Mouse (Mus musculus) liver, embryonic 12.5 days (tissue): ENCODE data around the gene Nin. TPM values are rescaled to one million over a fixed set of nuclear protein-coding genes. Genes with fewer than 3 reads are reported as not detected.

Experiments used
- ATAC-seq: fragments of 200-750 bp; cut with Nextera tagmentation; 2 replicates; pipeline ENCODE4 v1.8.0; 2017; ENCODE audit warnings: moderate number of reproducible peaks, mild to moderate bottlenecking, moderate library complexity
- H3K27ac ChIP-seq: fragments of 300-500 bp; sonication (generic); 2 replicates; pipeline ENCODE4 v1.5.1; 2016; ENCODE audit warnings: mild to moderate bottlenecking
- H3K27me3 ChIP-seq: fragments of 300-500 bp; sonication (generic); replicated peaks from 2 replicates; pipeline ENCODE4 v1.6.1; 2016; ENCODE audit warnings: mild to moderate bottlenecking, moderate library complexity
- H3K36me3 ChIP-seq: fragments of 300-500 bp; sonication (generic); 2 replicates; pipeline ENCODE4 v1.6.1; 2016; ENCODE audit warnings: mild to moderate bottlenecking, moderate library complexity
- H3K4me1 ChIP-seq: fragments of 300-500 bp; sonication (generic); 2 replicates; pipeline ENCODE4 v1.6.1; 2016
- H3K4me2 ChIP-seq: fragments of 300-500 bp; sonication (generic); 2 replicates; pipeline ENCODE4 v1.6.1; 2016; ENCODE audit warnings: mild to moderate bottlenecking, moderate library complexity
- H3K4me3 ChIP-seq: fragments of 300-500 bp; sonication (generic); 2 replicates; pipeline ENCODE4 v1.5.1; 2016; ENCODE audit warnings: mild to moderate bottlenecking, moderate library complexity
- H3K9ac ChIP-seq: fragments of 300-500 bp; sonication (generic); 2 replicates; pipeline ENCODE4 v1.6.1; 2016; ENCODE audit warnings: mild to moderate bottlenecking, moderate library complexity
- H3K9me3 ChIP-seq: fragments of 300-500 bp; sonication (generic); replicated peaks from 2 replicates; pipeline ENCODE4 v1.6.1; 2016; ENCODE audit warnings: mild to moderate bottlenecking, moderate library complexity
- WGBS: fragments of 180-500 bp; shearing (Covaris S2); methylation state at CpG from one replicate; pipeline ENCODE4 v1.1.7; 2016; ENCODE audit not compliant: insufficient replicate concordance; 5-methylcytosine and 5-hydroxymethylcytosine counted together
- polyA plus RNA-seq: library from polyadenylated mRNA; unstranded; fragments of >200 nt; fragmentation: Nextera tagmentation; extraction: Ambion mirVana; gene quantifications from 2 replicates; pipeline ENCODE4 v1.2.1, GENCODE M21; 2016

Gene Nin
- polyA plus RNA-seq, 1 experiment from 2014 or later, result 4.0 TPM

DNA sequence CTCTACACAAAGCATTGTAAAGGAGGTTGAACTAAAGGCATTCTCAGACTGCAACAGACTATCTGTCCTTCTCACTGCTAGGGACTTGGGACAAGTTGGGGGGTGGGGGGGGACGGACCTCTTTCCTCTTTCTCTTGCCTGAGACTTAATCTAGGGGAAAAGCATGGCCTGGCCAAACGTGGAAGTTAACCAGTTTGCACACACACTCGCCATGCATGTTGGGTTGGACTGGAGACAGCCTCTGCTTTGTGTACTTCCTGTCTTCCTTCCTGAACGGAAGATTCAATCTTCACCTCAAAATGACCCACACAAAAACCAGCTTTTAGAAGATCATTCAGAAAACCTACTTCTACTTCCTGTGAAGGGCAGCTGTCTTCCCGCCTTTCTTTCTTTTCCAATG is 11.7 kb downstream of the Nin start:
- Histone ChIP-seq H3K9ac (no peak overlapping the region), H3K27me3 (no peaks in the 10 kb centered on the region), H3K4me2 (no peak overlapping the region), H3K27ac (no peak overlapping the region), H3K36me3 (peaks cover 10% of the 10 kb centered on the region; the same call in 1 of the 2 replicates), H3K4me1 (peaks cover 5% of the 10 kb centered on the region; the same call in 1 of the 2 replicates), H3K4me3 (no peak overlapping the region), H3K9me3 (no peaks in the 10 kb centered on the region)
- 45% methylated on average over 5 of the region's 5 CpGs for WGBS
- ATAC-seq, result no peak

DNA sequence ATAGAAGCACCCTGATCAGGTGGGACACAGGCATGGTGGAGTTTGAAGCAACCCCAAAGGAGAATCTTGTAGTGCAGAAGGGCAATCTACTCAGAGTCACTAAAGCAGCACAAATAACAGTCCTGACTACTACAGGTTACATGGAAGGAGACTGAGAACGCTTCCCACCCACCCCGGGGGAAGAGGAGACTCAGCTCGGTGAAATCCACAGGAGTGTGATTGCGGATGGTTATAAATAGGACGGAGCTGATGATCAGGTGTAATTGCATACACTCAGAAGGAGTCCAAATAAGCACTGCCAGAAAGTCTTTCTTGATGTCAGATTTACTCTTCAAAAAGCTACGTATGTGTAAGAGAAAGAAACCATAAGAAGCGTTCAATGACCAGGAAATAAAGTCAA is 15.6 kb downstream of the Nin start:
- no peaks in the 10 kb centered on the region; the same call in 1 of the 2 replicates for H3K4me1 ChIP-seq
- no peaks in the 10 kb centered on the region for H3K9me3 ChIP-seq
- H3K4me2 ChIP-seq, result no peak overlapping the region
- 85% methylated on average over 7 of the region's 7 CpGs for WGBS
- H3K9ac ChIP-seq, result no peak overlapping the region
- ATAC-seq, result no peak
- H3K4me3 ChIP-seq, result no peak overlapping the region
- peaks cover 10% of the 10 kb centered on the region; the same call in 1 of the 2 replicates for H3K36me3 ChIP-seq
- H3K27me3 ChIP-seq, result no peaks in the 10 kb centered on the region
- H3K27ac ChIP-seq, result no peak overlapping the region

DNA sequence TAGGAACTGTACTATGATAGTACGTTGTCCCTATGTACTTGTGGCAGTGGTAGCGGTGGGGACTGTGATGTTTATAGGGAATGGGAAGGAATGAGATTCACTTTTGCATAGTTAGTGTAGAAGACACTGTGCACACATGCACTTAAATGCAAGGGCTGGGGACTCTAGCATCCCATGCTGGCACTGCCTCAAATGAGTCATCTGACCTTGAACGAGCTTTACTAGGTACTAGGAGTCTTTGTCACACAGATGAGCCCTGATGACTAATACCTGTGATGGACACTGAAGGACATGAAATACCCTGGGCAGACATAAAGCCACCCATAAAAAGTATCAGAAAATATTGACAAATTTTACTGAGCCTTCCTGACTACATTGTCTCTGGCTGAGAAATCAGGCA is 16.2 kb downstream of the Nin start:
- Histone ChIP-seq H3K4me3 (no peak overlapping the region), H3K27ac (no peak overlapping the region), H3K9me3 (no peaks in the 10 kb centered on the region), H3K9ac (no peak overlapping the region), H3K36me3 (peaks cover 10% of the 10 kb centered on the region; the same call in 1 of the 2 replicates), H3K4me2 (no peak overlapping the region), H3K27me3 (no peaks in the 10 kb centered on the region), H3K4me1 (no peaks in the 10 kb centered on the region)
- no peak for ATAC-seq
- WGBS, result 75% methylated on average over 3 of the region's 3 CpGs

DNA sequence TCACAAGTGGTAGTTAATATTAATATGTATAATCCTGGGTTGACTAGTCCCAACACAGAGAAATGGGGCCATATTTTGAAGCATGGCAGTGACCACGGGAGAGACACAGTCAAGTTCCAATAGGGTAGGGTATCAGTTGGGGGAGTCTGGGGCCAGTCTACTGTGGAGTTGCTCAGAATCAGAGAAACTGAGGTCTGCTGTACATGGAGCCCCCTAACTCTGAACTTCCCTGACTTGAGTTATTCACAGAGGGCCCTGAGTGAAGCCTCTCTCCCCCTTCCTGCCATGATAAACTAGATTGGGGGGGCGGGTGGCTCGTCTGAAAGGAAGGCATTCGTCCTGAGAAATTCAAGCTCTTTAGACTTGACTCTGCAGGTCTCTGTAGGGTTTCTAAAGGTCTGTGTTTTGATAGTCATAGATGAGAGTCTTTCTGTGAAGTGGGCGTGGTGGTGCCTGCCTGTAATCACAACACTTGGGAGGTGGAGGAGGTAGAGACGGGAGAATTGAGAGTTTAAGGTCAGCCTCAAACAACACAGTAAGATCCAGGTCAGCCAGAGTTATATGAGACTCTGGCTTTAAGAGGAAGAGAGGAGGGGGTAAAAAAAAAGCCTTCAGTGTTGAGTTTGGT is 20.1 kb downstream of the Nin start:
- Histone ChIP-seq H3K4me2 (no peak overlapping the region), H3K9me3 (0 out of 2 replicates have a peak, but pooled peaks cover 3% of the 10 kb centered on the region), H3K4me3 (no peak overlapping the region), H3K4me1 (no peaks in the 10 kb centered on the region), H3K36me3 (peaks cover 4% of the 10 kb centered on the region; the same call in 1 of the 2 replicates), H3K27me3 (no peaks in the 10 kb centered on the region), H3K9ac (no peak overlapping the region), H3K27ac (no peak overlapping the region)
- ATAC-seq, result no peak
- whole genome bisulfite sequencing, result 61% methylated on average over 6 of the region's 6 CpGs

DNA sequence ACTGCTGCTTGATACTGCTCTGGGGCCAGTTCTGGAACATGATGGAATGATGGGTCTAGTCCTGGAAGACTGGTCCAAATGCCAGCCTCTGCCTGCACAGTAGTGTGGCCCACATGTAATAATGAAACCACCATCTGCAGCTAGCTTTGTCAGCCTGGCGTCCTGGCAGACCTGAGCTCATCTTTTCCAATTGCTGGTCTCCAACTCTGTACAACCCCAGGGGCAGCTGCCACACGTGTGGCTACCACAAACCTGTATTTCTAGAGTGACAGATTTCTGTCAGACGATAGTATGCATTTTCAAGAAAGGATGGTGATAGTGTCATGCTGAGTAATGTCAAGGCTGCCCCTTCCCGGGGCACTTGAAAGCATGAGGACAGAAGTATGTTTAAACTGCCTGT is 25.2 kb downstream of the Nin start:
- Histone ChIP-seq H3K4me1 (no peaks in the 10 kb centered on the region), H3K9ac (no peak overlapping the region), H3K4me3 (no peak overlapping the region), H3K9me3 (0 out of 2 replicates have a peak, but pooled peaks cover 3% of the 10 kb centered on the region), H3K27me3 (no peaks in the 10 kb centered on the region), H3K4me2 (no peak overlapping the region), H3K27ac (no peak overlapping the region), H3K36me3 (peaks cover 13% of the 10 kb centered on the region; the same call in 1 of the 2 replicates)
- no peak for ATAC-seq
- 62% methylated on average over 4 of the region's 4 CpGs for WGBS

DNA sequence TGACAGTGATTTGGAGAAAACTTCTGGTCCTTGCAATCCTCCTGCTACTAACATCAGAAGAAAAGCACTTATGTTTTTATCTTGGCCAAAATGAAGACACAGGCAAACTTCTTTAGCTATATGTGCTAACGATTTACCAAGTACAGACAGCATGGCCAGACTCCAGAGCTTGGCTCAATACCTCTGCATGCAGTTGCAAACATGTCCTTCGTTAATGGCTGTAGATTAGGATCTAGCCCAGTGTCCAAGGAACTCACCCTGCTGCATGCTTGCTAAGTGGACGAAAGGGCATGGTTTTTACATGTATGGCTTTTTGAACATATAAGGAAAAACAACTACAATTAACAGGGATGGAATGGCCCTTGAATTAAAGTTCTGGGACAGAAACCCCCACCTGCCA is 28.2 kb downstream of the Nin start:
- Histone ChIP-seq H3K27me3 (no peaks in the 10 kb centered on the region), H3K4me1 (no peaks in the 10 kb centered on the region), H3K27ac (no peak overlapping the region), H3K9me3 (no peaks in the 10 kb centered on the region), H3K4me2 (no peak overlapping the region), H3K9ac (no peak overlapping the region), H3K36me3 (peaks cover 13% of the 10 kb centered on the region; the same call in 1 of the 2 replicates), H3K4me3 (no peak overlapping the region)
- WGBS, result 59% methylated on average over 3 of the region's 3 CpGs
- no peak for ATAC-seq

DNA sequence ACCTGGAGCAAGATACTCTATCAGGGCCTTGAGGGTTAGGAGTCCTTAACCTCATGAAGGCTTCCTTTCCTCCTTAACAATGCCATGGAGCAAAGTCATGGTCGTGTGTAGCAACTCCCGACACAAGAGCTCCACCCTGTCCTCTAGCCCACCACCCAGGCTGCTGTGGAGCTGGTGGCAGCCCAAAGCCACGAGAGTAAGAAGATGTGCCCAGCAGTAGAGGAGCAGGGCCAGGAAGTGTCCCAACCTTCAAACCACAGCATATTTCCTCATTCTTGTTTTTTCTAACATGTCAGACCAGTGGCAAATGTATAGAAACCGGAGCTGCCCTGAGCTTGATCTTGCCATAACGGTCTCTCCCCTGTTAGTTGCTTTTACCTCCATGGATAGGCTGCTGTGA is 29.3 kb downstream of the Nin start:
- WGBS, result 48% methylated on average over 5 of the region's 5 CpGs
- Histone ChIP-seq H3K36me3 (peaks cover 10% of the 10 kb centered on the region; the same call in 1 of the 2 replicates), H3K4me1 (no peaks in the 10 kb centered on the region), H3K27me3 (no peaks in the 10 kb centered on the region), H3K27ac (no peak overlapping the region), H3K9ac (no peak overlapping the region), H3K9me3 (no peaks in the 10 kb centered on the region), H3K4me2 (no peak overlapping the region), H3K4me3 (no peak overlapping the region)
- ATAC-seq, result no peak

DNA sequence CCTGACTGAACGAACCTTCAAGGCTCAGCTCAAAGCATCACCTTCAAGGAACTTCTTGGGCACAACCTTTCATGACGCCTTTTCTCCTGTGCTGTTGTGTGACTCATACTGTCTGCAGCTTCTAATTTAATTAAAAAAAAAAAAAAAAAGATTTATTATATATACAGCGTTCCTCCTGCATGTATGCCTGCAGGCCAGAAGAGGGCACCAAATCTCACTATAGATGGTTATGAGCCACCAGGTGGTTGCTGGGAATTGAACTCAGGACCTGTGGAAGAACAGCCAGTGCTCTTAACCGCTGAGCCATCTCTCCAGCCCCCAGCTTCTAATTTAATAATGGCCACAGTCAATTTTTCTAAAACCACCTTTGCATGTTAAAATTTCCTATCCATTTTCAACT is 29.8 kb downstream of the Nin start:
- H3K9me3 ChIP-seq, result no peaks in the 10 kb centered on the region
- no peak overlapping the region for H3K9ac ChIP-seq
- no peak overlapping the region for H3K4me3 ChIP-seq
- WGBS, result 75% methylated on average over 4 of the region's 4 CpGs
- H3K4me2 ChIP-seq, result no peak overlapping the region
- H3K4me1 ChIP-seq, result no peaks in the 10 kb centered on the region
- H3K27ac ChIP-seq, result no peak overlapping the region
- H3K36me3 ChIP-seq, result peaks cover 10% of the 10 kb centered on the region; the same call in 1 of the 2 replicates
- no peaks in the 10 kb centered on the region for H3K27me3 ChIP-seq
- ATAC-seq, result no peak

DNA sequence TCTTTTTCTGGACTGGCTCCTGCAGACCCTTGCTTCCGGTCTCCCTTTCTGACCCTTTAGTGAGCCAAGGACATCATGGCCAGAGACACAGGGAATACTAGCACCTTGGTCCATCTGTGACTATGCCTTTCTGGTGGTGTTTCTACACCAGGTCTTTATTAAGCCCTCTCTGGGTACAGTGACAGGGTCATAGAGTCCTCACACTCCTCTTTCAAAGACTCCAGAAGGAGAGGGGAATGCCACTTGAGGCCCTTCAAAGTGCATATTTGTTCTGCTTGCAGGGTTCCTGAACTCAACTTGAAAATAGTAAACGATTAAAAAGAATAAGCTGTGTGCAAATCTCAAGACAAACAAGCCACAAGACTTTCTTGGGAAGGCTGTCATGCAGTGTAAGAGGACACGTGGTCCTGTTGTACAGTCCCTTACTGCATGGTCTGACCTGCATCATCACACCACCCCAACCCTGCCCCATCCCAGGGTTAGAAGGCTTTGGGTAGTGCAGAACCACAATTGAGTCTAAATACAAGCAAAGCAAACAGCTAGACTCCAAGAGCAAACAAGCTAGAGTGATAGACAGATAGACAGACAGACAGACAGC is 30.5 kb downstream of the Nin start:
- 66% methylated on average over 3 of the region's 3 CpGs for WGBS
- no peaks in the 10 kb centered on the region for H3K9me3 ChIP-seq
- H3K27ac ChIP-seq, result no peak overlapping the region
- no peak overlapping the region for H3K4me3 ChIP-seq
- no peaks in the 10 kb centered on the region for H3K4me1 ChIP-seq
- no peak for ATAC-seq
- no peak overlapping the region for H3K4me2 ChIP-seq
- H3K27me3 ChIP-seq, result no peaks in the 10 kb centered on the region
- no peak overlapping the region for H3K9ac ChIP-seq
- H3K36me3 ChIP-seq, result peaks cover 7% of the 10 kb centered on the region; the same call in 1 of the 2 replicates

DNA sequence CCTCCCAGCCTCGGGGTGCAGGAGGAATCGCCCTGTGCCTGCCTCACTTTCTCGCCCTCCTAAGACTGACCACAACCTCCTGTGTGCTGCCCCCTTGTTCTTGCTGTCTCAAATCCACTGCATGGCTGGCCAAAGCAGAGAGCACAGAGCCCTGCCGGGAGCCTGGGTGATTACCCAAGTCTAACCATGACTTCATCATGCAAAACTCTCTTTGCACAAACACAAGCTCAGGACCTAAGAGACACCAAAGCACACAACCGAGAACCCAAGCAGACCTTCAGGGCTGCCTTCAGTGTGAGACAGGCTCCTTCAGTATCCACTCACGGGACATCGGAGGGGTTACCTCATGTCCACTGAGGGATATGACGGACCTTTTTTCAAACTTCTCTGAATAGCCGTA is 31.0 kb downstream of the Nin start:
- no peaks in the 10 kb centered on the region for H3K27me3 ChIP-seq
- WGBS, result 81% methylated on average over 9 of the region's 9 CpGs

DNA sequence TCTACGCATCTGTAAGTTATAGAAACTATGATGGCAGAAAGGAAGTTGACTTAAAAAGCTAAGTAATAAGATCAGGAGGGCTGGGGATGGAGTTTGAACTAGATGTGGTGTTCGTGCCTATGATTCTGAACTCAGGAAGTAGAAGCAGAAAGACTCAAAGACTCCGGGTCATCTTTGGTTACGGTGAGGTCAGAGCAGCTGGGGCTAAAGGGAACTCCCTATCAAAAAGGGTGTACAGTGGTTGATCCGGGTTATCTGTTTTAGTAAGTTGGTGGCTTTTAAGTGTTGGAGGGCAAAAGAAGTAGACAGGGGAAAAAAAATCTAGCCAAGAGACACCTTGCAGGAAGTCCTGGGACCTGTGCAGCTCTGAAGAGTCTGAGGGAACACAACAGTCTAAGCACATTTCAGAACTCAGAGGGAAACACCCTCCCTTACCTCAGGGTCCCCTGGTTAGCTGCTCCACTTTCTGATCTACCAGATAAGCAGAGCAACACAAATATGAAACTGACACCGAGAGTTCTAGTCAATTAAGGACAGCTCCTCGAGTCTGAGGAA is 35.0 kb downstream of the Nin start:
- Histone ChIP-seq H3K9me3 (no peaks in the 10 kb centered on the region), H3K4me3 (no peak overlapping the region), H3K27ac (no peak overlapping the region), H3K36me3 (no peaks in the 10 kb centered on the region), H3K4me1 (no peaks in the 10 kb centered on the region), H3K4me2 (no peak overlapping the region), H3K27me3 (no peaks in the 10 kb centered on the region), H3K9ac (no peak overlapping the region)
- WGBS, result 61% methylated on average over 7 of the region's 7 CpGs
- no peak for ATAC-seq

More for the DNA sequence above, 31.0 kb downstream of the Nin start:
- Histone ChIP-seq H3K9ac (no peak overlapping the region), H3K4me2 (no peak overlapping the region), H3K27ac (no peak overlapping the region), H3K36me3 (peaks cover 5% of the 10 kb centered on the region; the same call in 1 of the 2 replicates), H3K4me1 (no peaks in the 10 kb centered on the region), H3K4me3 (no peak overlapping the region), H3K9me3 (no peaks in the 10 kb centered on the region)
- ATAC-seq, result no peak

DNA sequence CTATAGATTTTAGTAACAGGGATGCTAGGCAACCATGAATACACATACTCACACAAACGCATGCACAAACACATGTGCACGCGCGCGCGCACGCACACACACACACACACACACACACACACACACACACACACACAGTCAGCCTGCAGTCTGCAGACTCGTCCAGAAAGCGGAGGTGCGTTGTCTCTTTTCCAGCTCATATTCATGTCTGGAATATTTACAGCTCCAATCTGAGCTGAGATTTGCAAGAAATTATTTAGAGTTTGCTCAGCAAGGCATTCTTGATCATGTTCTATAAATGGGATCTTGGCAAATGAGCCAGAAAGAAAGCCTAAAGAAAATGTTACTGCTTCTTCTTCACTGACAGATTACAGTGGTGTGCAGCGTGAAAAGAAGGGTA is 37.0 kb downstream of the Nin start:
- no peak for ATAC-seq
- no peaks in the 10 kb centered on the region for H3K27me3 ChIP-seq
- H3K4me1 ChIP-seq, result no peaks in the 10 kb centered on the region
- H3K27ac ChIP-seq, result no peak overlapping the region
- no peak overlapping the region for H3K4me3 ChIP-seq
- 88% methylated on average over 11 of the region's 11 CpGs for WGBS
- H3K4me2 ChIP-seq, result no peak overlapping the region
- H3K9ac ChIP-seq, result no peak overlapping the region
- H3K36me3 ChIP-seq, result no peaks in the 10 kb centered on the region
- H3K9me3 ChIP-seq, result no peaks in the 10 kb centered on the region
